Mouse (Mus musculus) G1E-ER4 (cell line): ENCODE data around the gene Loxl1. TPM values are rescaled to one million over a fixed set of nuclear protein-coding genes. Genes with fewer than 3 reads are reported as not detected.

Source experiments
- GATA1 ChIP-seq: IDR thresholded peaks from one replicate; pipeline ENCODE4 v1.8.0; 2012; ENCODE audit warnings: low read length, inconsistent platforms
- polyA plus RNA-seq: library from polyadenylated mRNA; stranded (reverse); fragments of >175 nt; gene quantifications from 2 replicates; pipeline ENCODE4 v1.2.3, GENCODE M21; 2012

The Loxl1 gene
- polyA plus RNA-seq: not detected in 2 replicates

- no peak for TF ChIP-seq GATA1
Observed at GRCm38 (mm10) chr9:58312944-58313359, at the start of gene Loxl1. Gene Loxl1 (minus strand): TSS chr9:58313186.

GRCm38 (mm10) chr9:58361956-58362355, 49.0 kb upstream of the Loxl1 start:
- TF ChIP-seq GATA1: no peak

GRCm38 (mm10) chr9:58361373-58361772, 48.4 kb upstream of the Loxl1 start:
- no peak for TF ChIP-seq GATA1

GRCm38 (mm10) chr9:58355262-58356050, 42.5 kb upstream of the Loxl1 start:
- no peak for TF ChIP-seq GATA1

- TF ChIP-seq GATA1: no peak
Observed at GRCm38 (mm10) chr9:58354701-58355100, 41.7 kb upstream of the Loxl1 start.

GRCm38 (mm10) chr9:58353224-58353623, 40.2 kb upstream of the Loxl1 start:
- no peak for TF ChIP-seq GATA1

GRCm38 (mm10) chr9:58347795-58348194, 34.8 kb upstream of the Loxl1 start:
- no peak for TF ChIP-seq GATA1

GRCm38 (mm10) chr9:58346498-58346897, 33.5 kb upstream of the Loxl1 start:
- no peak for TF ChIP-seq GATA1

GRCm38 (mm10) chr9:58345963-58346362, 33.0 kb upstream of the Loxl1 start:
- no peak for TF ChIP-seq GATA1

GRCm38 (mm10) chr9:58341795-58342194, 28.8 kb upstream of the Loxl1 start:
- no peak for TF ChIP-seq GATA1

GRCm38 (mm10) chr9:58336650-58337281, 23.8 kb upstream of the Loxl1 start:
- TF ChIP-seq GATA1: no peak

GRCm38 (mm10) chr9:58331276-58331675, 18.3 kb upstream of the Loxl1 start:
- TF ChIP-seq GATA1: no peak

GRCm38 (mm10) chr9:58330293-58330692, 17.3 kb upstream of the Loxl1 start:
- no peak for TF ChIP-seq GATA1

- TF ChIP-seq GATA1: no peak
Observed at GRCm38 (mm10) chr9:58327382-58327781, 14.4 kb upstream of the Loxl1 start.

GRCm38 (mm10) chr9:58326477-58327180, 13.6 kb upstream of the Loxl1 start:
- no peak for TF ChIP-seq GATA1

- no peak for TF ChIP-seq GATA1
Observed at GRCm38 (mm10) chr9:58321681-58322080, 8.7 kb upstream of the Loxl1 start.

- TF ChIP-seq GATA1: no peak
Observed at GRCm38 (mm10) chr9:58318317-58318716, 5.3 kb upstream of the Loxl1 start.
